Mouse (Mus musculus) CH12.LX (cell line): ENCODE results near the gene Hip1. TPM values are rescaled to one million over a fixed set of nuclear protein-coding genes. Genes with fewer than 3 reads are reported as not detected.

ENCODE experiments used
- DNase-seq: peaks from one replicate; pipeline ENCODE4 v3.0.0-alpha.2; 2013; ENCODE audit errors: extremely low read depth
- H3K27ac ChIP-seq: 2 replicates; pipeline ENCODE4 v1.5.1; 2012; ENCODE audit warnings: low read depth, mild to moderate bottlenecking, control low read depth, moderate library complexity; ENCODE audit not compliant: insufficient read depth
- H3K27me3 ChIP-seq: replicated peaks from 2 replicates; pipeline ENCODE3; 2012; ENCODE audit warnings: inconsistent platforms
- H3K36me3 ChIP-seq, 2 experiments: replicated peaks in 1 of 2; 2 replicates each; pipeline versions ENCODE3 to v1.6.1; 2012; ENCODE audit warnings: inconsistent platforms in 1 of 2, low read length in 1 of 2, mild to moderate bottlenecking in 1 of 2, mixed read lengths in 1 of 2, moderate library complexity in 1 of 2; ENCODE audit not compliant: control insufficient read depth in 1 of 2, insufficient read depth in 1 of 2
- H3K4me1 ChIP-seq, 2 experiments: 2 replicates each; pipeline ENCODE4 v1.6.1; 2012; ENCODE audit warnings: inconsistent platforms in 1 of 2, moderate library complexity in 1 of 2; ENCODE audit not compliant: insufficient read depth in 2 of 2, control insufficient read depth in 1 of 2
- H3K4me2 ChIP-seq: 2 replicates; pipeline ENCODE4 v1.6.1; 2012; ENCODE audit warnings: low read depth, mild to moderate bottlenecking, control low read depth; ENCODE audit not compliant: poor library complexity, insufficient read depth, severe bottlenecking
- H3K4me3 ChIP-seq, 3 experiments: fragments of 150-350 bp in 1 of 3; sonication (generic) in 1 of 3; replicated peaks in 1 of 3; 2 replicates each; pipeline versions ENCODE3 to v1.5.1; 2011 to 2012; ENCODE audit warnings: low read depth in 2 of 3, low read length in 2 of 3, mild to moderate bottlenecking in 2 of 3, moderate library complexity in 2 of 3, control low read depth in 1 of 3, improper control_type of control experiment in 1 of 3, inconsistent platforms in 1 of 3, mixed read lengths in 1 of 3; ENCODE audit not compliant: poor library complexity in 1 of 3
- H3K79me2 ChIP-seq: replicated peaks from 2 replicates; pipeline ENCODE4 v1.6.1; 2012; ENCODE audit warnings: mild to moderate bottlenecking, moderate library complexity; ENCODE audit not compliant: control insufficient read depth, poor library complexity, insufficient read depth, severe bottlenecking; ENCODE audit errors: extremely low read depth
- H3K9ac ChIP-seq: 2 replicates; pipeline ENCODE4 v1.6.1; 2012; ENCODE audit warnings: low read depth, mild to moderate bottlenecking, control low read depth, moderate library complexity; ENCODE audit not compliant: insufficient read depth
- H3K9me3 ChIP-seq: replicated peaks from 2 replicates; pipeline ENCODE3; 2012; ENCODE audit warnings: low read length, inconsistent platforms, mixed read lengths
- BHLHE40 ChIP-seq: IDR thresholded peaks from 2 replicates; pipeline ENCODE4 v1.6.1; 2011; ENCODE audit warnings: mild to moderate bottlenecking, low read depth, low read length, improper control_type of control experiment
- CHD1 ChIP-seq: IDR thresholded peaks from 2 replicates; pipeline ENCODE4 v1.6.1; 2012; ENCODE audit warnings: low read depth, low read length, improper control_type of control experiment, inconsistent platforms
- CHD2 ChIP-seq: IDR thresholded peaks from 2 replicates; pipeline ENCODE4 v1.6.1; 2011; ENCODE audit warnings: low read length, improper control_type of control experiment
- CTCF ChIP-seq, 2 experiments: IDR thresholded peaks in 1 of 2; conservative IDR thresholded peaks in 1 of 2; 2 replicates each; pipeline ENCODE4 v1.5.1; 2011 to 2012; ENCODE audit warnings: low read depth in 2 of 2, low read length in 2 of 2, improper control_type of control experiment in 1 of 2, inconsistent platforms in 1 of 2, mild to moderate bottlenecking in 1 of 2, moderate library complexity in 1 of 2
- E2F4 ChIP-seq: IDR thresholded peaks from 2 replicates; pipeline ENCODE4 v1.6.1; 2011; ENCODE audit warnings: low read depth, low read length, improper control_type of control experiment; ENCODE audit not compliant: insufficient replicate concordance
- ELF1 ChIP-seq: IDR thresholded peaks from 2 replicates; pipeline ENCODE4 v1.6.1; 2014; ENCODE audit warnings: low read depth, mild to moderate bottlenecking, inconsistent platforms, low read length, improper control_type of control experiment
- EP300 ChIP-seq: IDR thresholded peaks from 2 replicates; pipeline ENCODE4 v1.6.1; 2011; ENCODE audit warnings: low read length, improper control_type of control experiment
- ETS1 ChIP-seq: conservative IDR thresholded peaks from 2 replicates; pipeline ENCODE4 v1.6.1; 2012; ENCODE audit warnings: low read depth, mild to moderate bottlenecking, inconsistent platforms, low read length, improper control_type of control experiment, moderate library complexity
- GABPA ChIP-seq: IDR thresholded peaks from 2 replicates; pipeline ENCODE4 v1.6.1; 2012; ENCODE audit warnings: low read depth, low read length, improper control_type of control experiment, inconsistent platforms; ENCODE audit not compliant: insufficient replicate concordance
- HCFC1 ChIP-seq: IDR thresholded peaks from 2 replicates; pipeline ENCODE4 v1.6.1; 2012; ENCODE audit warnings: low read depth, mild to moderate bottlenecking, inconsistent platforms, low read length, improper control_type of control experiment
- IRF4 ChIP-seq: IDR thresholded peaks from 2 replicates; pipeline ENCODE4 v1.6.1; 2014; ENCODE audit warnings: low read depth, mild to moderate bottlenecking, inconsistent platforms, low read length, improper control_type of control experiment
- JUN ChIP-seq: IDR thresholded peaks from 2 replicates; pipeline ENCODE4 v1.6.1; 2011; ENCODE audit warnings: low read depth, mild to moderate bottlenecking, low read length, improper control_type of control experiment, moderate library complexity; ENCODE audit not compliant: insufficient read depth
- JUND ChIP-seq: conservative IDR thresholded peaks from 2 replicates; pipeline ENCODE4 v1.6.1; 2011; ENCODE audit warnings: low read depth, low read length, improper control_type of control experiment
- KAT2A ChIP-seq: IDR thresholded peaks from 2 replicates; pipeline ENCODE4 v1.6.1; 2012; ENCODE audit warnings: low read length, improper control_type of control experiment, inconsistent platforms; ENCODE audit not compliant: insufficient replicate concordance
- MAFK ChIP-seq: IDR thresholded peaks from 2 replicates; pipeline ENCODE4 v1.6.1; 2011; ENCODE audit warnings: low read length, improper control_type of control experiment; ENCODE audit not compliant: insufficient replicate concordance
- MAX ChIP-seq: IDR thresholded peaks from 2 replicates; pipeline ENCODE4 v1.6.1; 2011; ENCODE audit warnings: low read length, improper control_type of control experiment
- MAZ ChIP-seq: IDR thresholded peaks from 2 replicates; pipeline ENCODE4 v1.6.1; 2012; ENCODE audit warnings: low read depth, mild to moderate bottlenecking, inconsistent platforms, low read length, improper control_type of control experiment, moderate library complexity
- MEF2A ChIP-seq: IDR thresholded peaks from 2 replicates; pipeline ENCODE4 v1.6.1; 2014; ENCODE audit warnings: low read depth, mild to moderate bottlenecking, inconsistent platforms, low read length, improper control_type of control experiment, borderline replicate concordance
- MXI1 ChIP-seq: IDR thresholded peaks from 2 replicates; pipeline ENCODE4 v1.6.1; 2011; ENCODE audit warnings: mild to moderate bottlenecking, low read depth, low read length, improper control_type of control experiment
- MYC ChIP-seq: IDR thresholded peaks from 2 replicates; pipeline ENCODE4 v1.6.1; 2011; ENCODE audit warnings: low read depth, mild to moderate bottlenecking, improper control_type of control experiment, low read length
- NELFE ChIP-seq: IDR thresholded peaks from 2 replicates; pipeline ENCODE4 v1.6.1; 2011; ENCODE audit warnings: low read depth, low read length, improper control_type of control experiment
- NRF1 ChIP-seq: IDR thresholded peaks from 2 replicates; pipeline ENCODE4 v1.6.1; 2014; ENCODE audit warnings: low read depth, mild to moderate bottlenecking, inconsistent platforms, low read length, improper control_type of control experiment, moderate library complexity
- PAX5 ChIP-seq: IDR thresholded peaks from 2 replicates; pipeline ENCODE4 v1.6.1; 2012; ENCODE audit warnings: low read length, inconsistent platforms, mixed read lengths
- POLR2A ChIP-seq: IDR thresholded peaks from 2 replicates; pipeline ENCODE4 v1.6.1; 2011; ENCODE audit warnings: low read depth, mild to moderate bottlenecking, improper control_type of control experiment, low read length
- POLR2AphosphoS2 ChIP-seq: IDR thresholded peaks from 2 replicates; pipeline ENCODE4 v1.6.1; 2011; ENCODE audit warnings: low read depth, low read length, improper control_type of control experiment
- RAD21 ChIP-seq: IDR thresholded peaks from 2 replicates; pipeline ENCODE4 v1.6.1; 2011; ENCODE audit warnings: low read depth, mild to moderate bottlenecking, low read length, improper control_type of control experiment, moderate library complexity
- RCOR1 ChIP-seq: conservative IDR thresholded peaks from 2 replicates; pipeline ENCODE4 v1.6.1; 2012; ENCODE audit warnings: low read depth, mild to moderate bottlenecking, inconsistent platforms, low read length, improper control_type of control experiment
- SIN3A ChIP-seq: IDR thresholded peaks from 2 replicates; pipeline ENCODE4 v1.6.1; 2012; ENCODE audit warnings: low read length, improper control_type of control experiment, inconsistent platforms
- TBP ChIP-seq: conservative IDR thresholded peaks from 2 replicates; pipeline ENCODE4 v1.6.1; 2011; ENCODE audit warnings: low read depth, low read length, improper control_type of control experiment
- TCF12 ChIP-seq: IDR thresholded peaks from 2 replicates; pipeline ENCODE4 v1.6.1; 2014; ENCODE audit warnings: low read depth, mild to moderate bottlenecking, inconsistent platforms, low read length, improper control_type of control experiment
- UBTF ChIP-seq: IDR thresholded peaks from 2 replicates; pipeline ENCODE4 v1.6.1; 2012; ENCODE audit warnings: low read depth, mild to moderate bottlenecking, inconsistent platforms, low read length, improper control_type of control experiment, moderate library complexity
- USF1 ChIP-seq: IDR thresholded peaks from 2 replicates; pipeline ENCODE4 v1.6.1; 2014; ENCODE audit warnings: low read depth, mild to moderate bottlenecking, inconsistent platforms, low read length, improper control_type of control experiment
- USF2 ChIP-seq: conservative IDR thresholded peaks from 2 replicates; pipeline ENCODE4 v1.6.1; 2011; ENCODE audit warnings: low read depth, low read length, improper control_type of control experiment
- ZC3H11A ChIP-seq: IDR thresholded peaks from 2 replicates; pipeline ENCODE4 v1.6.1; 2012; ENCODE audit warnings: low read depth, mild to moderate bottlenecking, inconsistent platforms, low read length, improper control_type of control experiment
- ZKSCAN1 ChIP-seq: IDR thresholded peaks from 2 replicates; pipeline ENCODE4 v1.6.1; 2012; ENCODE audit warnings: low read depth, inconsistent platforms, low read length, improper control_type of control experiment, borderline replicate concordance
- ZMIZ1 ChIP-seq: IDR thresholded peaks from 2 replicates; pipeline ENCODE4 v1.6.1; 2012; ENCODE audit warnings: low read depth, mild to moderate bottlenecking, inconsistent platforms, low read length, improper control_type of control experiment
- ZNF384 ChIP-seq: IDR thresholded peaks from 2 replicates; pipeline ENCODE4 v1.6.1; 2012; ENCODE audit warnings: low read depth, low read length, improper control_type of control experiment, inconsistent platforms
- dilution Hi-C: fragments of 300-500 bp; cut with MboI; formaldehyde crosslinking; loops from 2 replicates; pipeline ENCODE4 v1.14.3; 2020; ENCODE audit warnings: low sequenced_read_pairs; ENCODE audit not compliant: extremely low pct_unique_long_range_greater_than_20kb, extremely low pct_ligation_motif_present
- in situ Hi-C: fragments of 300-500 bp; cut with MboI; formaldehyde crosslinking; loops from 3 replicates; pipeline ENCODE4 v1.14.3; 2019; ENCODE audit warnings: low sequenced_read_pairs, low pct_ligation_motif_present, low pct_unique_long_range_greater_than_20kb, mixed read lengths
- polyA plus RNA-seq: library from polyadenylated mRNA; unstranded; fragments of >175 nt; gene quantifications from 2 replicates; pipeline ENCODE4 v1.2.1, GENCODE M21; 2012; ENCODE audit warnings: low read depth; ENCODE audit not compliant: insufficient read length
- total RNA-seq, 2 experiments: library from RNA; depleted of rRNA; stranded (reverse); fragments of 300-350 nt in 1 of 2; fragments of >200 nt in 1 of 2; gene quantifications; 2 replicates each; pipeline ENCODE4 v1.2.3; 2012 to 2014

Hip1 gene
- total and polyA plus RNA-seq, 3 experiments, result 2.2 to 6.4 (median 3.4) TPM

- H3K9ac ChIP-seq, result no peak overlapping the region
- no peaks in the 10 kb centered on the region for H3K36me3 ChIP-seq
- in situ Hi-C loops (no loop called here), dilution Hi-C loops (no loop called here)
- H3K27ac ChIP-seq, result 0 out of 2 replicates have a peak overlapping the region, but pooled peaks have one; percentile 42
- no peaks in the 10 kb centered on the region for H3K27me3 ChIP-seq
- no peaks in the 10 kb centered on the region for H3K79me2 ChIP-seq
- H3K9me3 ChIP-seq, result peaks cover 2% of the 10 kb centered on the region
- H3K4me2 ChIP-seq, result no peak overlapping the region
- DNase-seq, result peak; percentile 81
- H3K4me1 ChIP-seq, result peaks cover 12 to 57% of the 10 kb centered on the region in 2 experiments
- no peak overlapping the region for H3K4me3 ChIP-seq
- no peak for TF ChIP-seq E2F4
- no peak for TF ChIP-seq NELFE
- peak; percentile 31; the same call in 1 of the 2 replicates for TF ChIP-seq MAFK
- 0 out of 2 replicates have a peak, but pooled peaks have one; percentile 16 for TF ChIP-seq ZNF384
- no peak for TF ChIP-seq ZMIZ1
- no peak for TF ChIP-seq GABPA
- TF ChIP-seq JUN, result no peak
- TF ChIP-seq POLR2AphosphoS2, result no peak
- TF ChIP-seq POLR2A, result no peak; the same call in 1 of the 2 replicates
- TF ChIP-seq NRF1, result no peak
- no peak for TF ChIP-seq CHD1
- TF ChIP-seq ETS1, result peak; percentile 86
- no peak for TF ChIP-seq ZKSCAN1
- TF ChIP-seq IRF4, result peak; percentile 31; the same call in 1 of the 2 replicates
- TF ChIP-seq CHD2, result 0 out of 2 replicates have a peak, but pooled peaks have one; percentile 17
- no peak for TF ChIP-seq MAX
- TF ChIP-seq RCOR1, result no peak
- peak; percentile 47; the same call in 1 of the 2 replicates for TF ChIP-seq TCF12
- TF ChIP-seq HCFC1, result no peak
- TF ChIP-seq USF1, result no peak
- no peak for TF ChIP-seq PAX5
- TF ChIP-seq JUND, result 0 out of 2 replicates have a peak, but pooled peaks have one; percentile 44
- no peak for TF ChIP-seq KAT2A
- TF ChIP-seq EP300, result peak; percentile 63
- no peak for TF ChIP-seq ELF1
- no peak for TF ChIP-seq MXI1
- no peak for TF ChIP-seq UBTF
- TF ChIP-seq MAZ, result no peak
- no peak for TF ChIP-seq MYC
- no peak for TF ChIP-seq USF2
- no peak for TF ChIP-seq MEF2A
- TF ChIP-seq RAD21, result no peak
- TF ChIP-seq BHLHE40, result 0 out of 2 replicates have a peak, but pooled peaks have one; percentile 20
- TF ChIP-seq CTCF (conservative IDR thresholded peaks at IDR 0.05 in 1 of 2, IDR thresholded peaks at IDR 0.05 in 1 of 2; ENCODE audit: low read depth in 2 of 2, low read length in 2 of 2), result no peak
- peak; percentile 64 for TF ChIP-seq TBP
- TF ChIP-seq ZC3H11A, result no peak
- TF ChIP-seq SIN3A, result peak; percentile 55; the same call in 1 of the 2 replicates
These were observed 22.8 kb upstream of the Hip1 start for GRCm38 (mm10) chr5:135567556-135568265.
